In the genomic region with DNA sequence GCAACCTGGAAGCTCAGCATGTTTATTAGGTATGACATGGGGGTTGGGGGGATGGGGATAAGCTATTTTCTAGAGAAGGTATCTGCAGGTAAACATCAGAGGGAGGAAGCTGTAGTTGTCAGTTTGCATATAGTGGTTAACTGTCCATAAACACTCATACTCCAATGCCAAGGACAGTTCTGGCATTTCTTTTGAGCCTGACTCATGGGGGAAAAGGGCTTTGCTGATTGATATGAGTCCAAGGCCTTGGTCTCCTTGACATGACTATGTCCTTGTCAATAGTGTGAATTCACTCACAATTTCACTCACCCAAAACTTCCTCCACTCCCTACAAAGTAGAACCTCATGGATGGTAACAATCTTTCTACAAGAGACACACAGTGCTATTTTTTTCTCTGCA, we compare ENCODE assay signal across 13 mouse cellular contexts. TPM values are rescaled to one million over a fixed set of nuclear protein-coding genes. Genes with fewer than 3 reads are reported as not detected.
DNase-seq lines count a peak whose midpoint lies in the region.
"Had no signal": no experiment of that assay in that cellular context is flagged by ENCODE, and none has a peak within 500 bp of the region (broad histone marks: within the 10 kb centered on the region; RNA-seq: fewer than 3 reads in every experiment).

No protein-coding gene starts in this region.

- DNase-seq in adrenal gland, adult (ENCODE audit: inconsistent age in 2 of 2, low spot score in 1 of 2), result peak; percentile 7 to 77
- DNase-seq in adrenal gland, postnatal 25 days, result no peak
- DNase-seq in adrenal gland, adult 8-10 months, result peak; percentile 18
- no peak for DNase-seq in adrenal gland, postnatal 14 days
- DNase-seq in layer of hippocampus, adult 9-11 months, result no peak
- DNase-seq: B cell, adult 2 months; cerebellum, adult 11-12 months; cerebellum, adult 2 months; cerebellum, adult 9-10 months; cerebellum, postnatal 10 days; cerebellum, postnatal 25 days; forebrain, postnatal 0 days had no signal

RNA-seq across cellular contexts. Expression of gene Olfr38, which starts 8.4 kb away (rescaled TPM):
- total RNA-seq in adrenal gland, postnatal 25 days (2021), result not detected in 2 replicates
- not detected for total RNA-seq in adrenal gland, adult 8-10 months (2022)
- not detected in 2 replicates for total RNA-seq in adrenal gland, postnatal 14 days (2021)
- total RNA-seq: CH12.LX; forebrain, postnatal 0 days had no signal

RNA-seq across cellular contexts. Expression of gene Olfr453, which starts 8.7 kb away (rescaled TPM):
- not detected in 2 replicates for total RNA-seq in adrenal gland, postnatal 25 days (2021)
- total RNA-seq in adrenal gland, adult 8-10 months (2022), result not detected
- total RNA-seq in adrenal gland, postnatal 14 days (2021), result not detected in 2 replicates
- total RNA-seq: CH12.LX; forebrain, postnatal 0 days had no signal

RNA-seq across cellular contexts. Expression of gene Olfr452, which starts 37.0 kb away (rescaled TPM):
- not detected in 2 replicates for total RNA-seq in adrenal gland, postnatal 25 days (2021)
- total RNA-seq in adrenal gland, adult 8-10 months (2022), result not detected
- not detected in 2 replicates for total RNA-seq in adrenal gland, postnatal 14 days (2021)
- total RNA-seq: CH12.LX; forebrain, postnatal 0 days had no signal

RNA-seq across cellular contexts. Expression of gene Tcaf1, which starts 38.0 kb away (rescaled TPM):
- total RNA-seq in adrenal gland, postnatal 25 days (2021), result 72.4 and 86.5 TPM in 2 replicates
- total RNA-seq in adrenal gland, adult 8-10 months (2022), result 100 to 1,000 TPM; 108 to 146 (median 117) TPM
- 57.6 and 59.4 TPM in 2 replicates for total RNA-seq in adrenal gland, postnatal 14 days (2021)
- total RNA-seq: CH12.LX had no signal

Comparison
In these comparisons a context has a peak if more than half of its experiments do, and no peak if none do; other contexts are left out.
1. DNase-seq: peak in adrenal gland, adult (2 of 2) and adrenal gland, adult 8-10 months (single experiment); none in adrenal gland, postnatal 25 days (single experiment), adrenal gland, postnatal 14 days (single experiment) and layer of hippocampus, adult 9-11 months (single experiment).